Mouse (Mus musculus): ENCODE measurements around the gene Gm3667.
"Not testable (repeated sequence)": the region's sequence is repeated elsewhere in the genome, so short reads cannot be mapped to it uniquely, and the experiment has no call there.

Gm3667 gene

GRCm38 (mm10) chr14:6889521-6890012 is at the start of gene Gm3667:
Gm3667 (minus strand) TSS chr14:6889962.
- DNase-seq (ENCODE audit: low read depth, low spot score) = peak; percentile 19

GRCm38 (mm10) chr14:6899881-6900280 is 10.1 kb upstream of the Gm3667 start:
- DNase-seq (ENCODE audit: low read depth, low spot score) = not testable (repeated sequence)

DNA sequence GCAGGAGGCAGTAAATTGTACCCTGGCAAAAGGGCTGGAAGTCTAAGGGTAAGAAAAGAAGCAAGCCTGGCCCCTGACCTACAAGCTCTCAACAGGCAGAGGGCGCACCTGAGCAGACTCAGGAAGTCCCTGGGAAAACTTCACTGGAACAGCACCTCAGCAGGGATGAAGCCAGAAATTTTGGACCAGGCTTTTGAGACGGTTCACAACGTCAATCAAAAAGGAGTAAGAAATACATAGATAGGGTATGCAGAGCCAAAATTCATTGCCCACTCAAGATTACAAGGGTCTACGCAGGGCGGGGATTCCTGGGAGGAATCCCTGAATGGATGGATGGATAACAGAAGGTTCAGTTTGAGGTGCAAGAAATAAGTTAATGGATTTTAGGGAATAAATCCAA is 951 bp downstream of the Gm3667 start:
- not testable (repeated sequence) for DNase-seq (ENCODE audit: low read depth, low spot score)

- DNase-seq (ENCODE audit: low read depth, low spot score) = not testable (repeated sequence)
Observed at GRCm38 (mm10) chr14:6840211-6840610, 49.6 kb downstream of the Gm3667 start, which contains the start of gene Gm3642. Gm3642 (minus strand) TSS chr14:6840311.

DNA sequence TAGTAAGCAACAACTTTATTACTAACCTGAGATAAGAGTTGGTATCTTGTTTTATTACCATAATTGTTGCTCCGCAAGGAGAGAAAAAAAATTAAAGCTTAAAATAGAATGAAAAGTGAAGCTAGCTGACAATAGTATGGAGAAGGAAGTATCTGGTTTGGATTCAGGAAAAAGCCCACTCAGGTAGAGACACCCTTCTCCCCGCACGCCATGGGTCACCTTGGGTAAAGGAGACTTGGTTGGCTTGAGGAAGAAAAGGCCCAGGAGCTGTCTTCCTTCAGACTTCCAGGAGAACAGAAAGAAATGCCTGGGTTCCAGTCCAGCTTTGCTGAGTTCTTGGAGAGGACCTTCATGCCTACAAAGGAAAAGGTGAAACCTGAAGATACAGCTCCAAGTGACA is 66.5 kb downstream of the Gm3667 start:
- not testable (repeated sequence) for DNase-seq (ENCODE audit: low read depth, low spot score)
